Mouse (Mus musculus) lung, postnatal 0 days (tissue): Measurements from ENCODE around the gene Erlin1.

ENCODE experiments used
- CTCF ChIP-seq: IDR thresholded peaks from 2 replicates; pipeline ENCODE4 v1.5.1; 2016; ENCODE audit warnings: antibody characterized with exemption, mild to moderate bottlenecking
- EP300 ChIP-seq: IDR thresholded peaks from 2 replicates; pipeline ENCODE4 v1.6.1; 2016; ENCODE audit warnings: antibody characterized with exemption, mild to moderate bottlenecking, control low read depth

DNA sequence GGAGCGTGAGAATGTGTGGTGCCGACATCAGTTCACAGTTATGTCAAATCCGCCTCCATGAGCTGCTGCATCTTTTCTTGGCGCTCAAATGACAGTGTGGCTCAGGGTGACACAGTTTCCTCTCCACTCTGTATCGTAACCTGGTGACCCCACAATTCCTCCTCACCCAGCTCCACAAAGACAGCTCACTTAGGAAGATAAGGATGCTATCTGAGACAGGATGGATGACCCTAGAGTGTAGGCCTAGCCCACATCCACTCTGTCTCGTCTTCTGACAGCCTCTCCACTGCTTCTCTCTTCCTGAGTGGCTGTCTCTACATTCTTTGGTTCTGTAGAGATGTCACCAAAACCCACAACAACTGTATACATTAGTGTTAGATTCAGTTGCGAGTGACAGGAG lies 74.2 kb downstream of the Erlin1 start:
- TF ChIP-seq CTCF: no peak
- TF ChIP-seq EP300: no peak
